Mouse (Mus musculus) adrenal gland, postnatal 0 days (tissue): ENCODE results near the gene Gm28168. TPM values are rescaled to one million over a fixed set of nuclear protein-coding genes. Genes with fewer than 3 reads are reported as not detected.

Source experiments
- polyA plus RNA-seq: library from polyadenylated mRNA; unstranded; fragments of >200 nt; fragmentation: Nextera tagmentation; extraction: Ambion mirVana; gene quantifications from 2 replicates; pipeline ENCODE4 v1.2.1, GENCODE M21; 2015

Gm28168 gene
- not detected in 2 replicates for polyA plus RNA-seq

GRCm38 (mm10) chr1:117927715-117928114 lies at the start of gene Gm28168:
TSS of gene Gm28168 (plus strand) at chr1:117928015.

DNA sequence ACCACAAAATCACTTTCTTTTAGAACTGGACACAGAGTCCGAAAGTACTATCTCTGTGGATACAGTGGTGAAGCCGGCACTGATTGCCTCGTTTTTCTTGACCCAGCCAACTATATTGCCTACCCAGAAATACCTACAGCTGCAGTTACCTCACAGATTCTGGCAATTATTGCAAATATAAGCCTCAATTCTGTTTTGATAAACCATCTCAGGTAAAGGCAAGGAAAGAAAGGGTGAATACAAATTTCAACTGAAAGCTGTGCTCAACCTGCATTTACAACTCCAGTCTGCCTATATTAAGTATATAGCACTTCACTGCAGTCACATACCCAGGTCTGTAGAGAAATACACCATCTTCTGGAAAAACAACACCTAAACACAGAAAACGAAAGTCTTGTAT lies 37.8 kb downstream of the Gm28168 start, which contains the start of gene Gm7145:
Gm7145 (plus strand) TSS at position 301 of the 400 bp plus-strand sequence.

Other genes with a start within 250 kb of the Gm28168 start
- gene Gm28363, start 230.9 kb upstream of the Gm28168 start, polyA plus RNA-seq, result not detected in 2 replicates
- gene B020011L13Rik, start 146.9 kb upstream of the Gm28168 start, polyA plus RNA-seq, result not detected in 2 replicates
- not detected in 2 replicates for gene Gm28360, start 97.9 kb upstream of the Gm28168 start, polyA plus RNA-seq
- not detected in 2 replicates for gene Gm7145, start 37.9 kb downstream of the Gm28168 start, polyA plus RNA-seq
- 0.07 and 0.11 TPM in 2 replicates for gene Gm29106, start 248.5 kb downstream of the Gm28168 start, polyA plus RNA-seq